Mouse (Mus musculus): ENCODE results near the gene Phb2. TPM values are rescaled to one million over a fixed set of nuclear protein-coding genes. Genes with fewer than 3 reads are reported as not detected.
"Not testable (repeated sequence)": the region's sequence is repeated elsewhere in the genome, so short reads cannot be mapped to it uniquely, and the experiment has no call there.

Gene Phb2
- polyA plus RNA-seq, 1 experiment from 2014 or later = 338 TPM

GRCm38 (mm10) chr6:124678769-124679168 is 33.4 kb upstream of the Phb2 start:
- ATAC-seq (ENCODE audit: low FRiP score) = no peak
- H3K36me3 ChIP-seq (replicated peaks) = no peaks in the 10 kb centered on the region; the same call in 1 of the 2 replicates
- H3K27ac ChIP-seq = no peak overlapping the region
- no peak overlapping the region for H3K4me2 ChIP-seq
- H3K27me3 ChIP-seq = no peaks in the 10 kb centered on the region
- no peak overlapping the region for H3K4me3 ChIP-seq (replicated peaks)
- 97% methylated on average over 7 of the region's 7 CpGs for WGBS
- H3K9me3 ChIP-seq = no peaks in the 10 kb centered on the region
- no peaks in the 10 kb centered on the region for H3K4me1 ChIP-seq
- H3K9ac ChIP-seq = no peak overlapping the region

- Histone ChIP-seq H3K27me3 (no peaks in the 10 kb centered on the region), H3K4me1 (no peaks in the 10 kb centered on the region), H3K36me3 (replicated peaks) (no peaks in the 10 kb centered on the region), H3K9ac (no peak overlapping the region), H3K4me2 (no peak overlapping the region), H3K4me3 (replicated peaks) (no peak overlapping the region), H3K9me3 (no peaks in the 10 kb centered on the region), H3K27ac (no peak overlapping the region)
- 98% methylated on average over 3 of the region's 3 CpGs for WGBS
- ATAC-seq (ENCODE audit: low FRiP score) = no peak
Measured at GRCm38 (mm10) chr6:124679486-124679885, 32.6 kb upstream of the Phb2 start.

GRCm38 (mm10) chr6:124682291-124682690 is 29.8 kb upstream of the Phb2 start:
- not testable (repeated sequence) for ATAC-seq (ENCODE audit: low FRiP score); H3K27ac ChIP-seq; H3K9me3 ChIP-seq; H3K4me1 ChIP-seq; H3K36me3 ChIP-seq (replicated peaks); H3K4me2 ChIP-seq; H3K27me3 ChIP-seq; H3K9ac ChIP-seq; H3K4me3 ChIP-seq (replicated peaks)
- WGBS = 38% methylated on average over 6 of the region's 6 CpGs

GRCm38 (mm10) chr6:124683591-124684417 is 28.3 kb upstream of the Phb2 start:
- ATAC-seq (ENCODE audit: low FRiP score) = no peak
- Histone ChIP-seq H3K4me2 (no peak overlapping the region), H3K4me1 (no peaks in the 10 kb centered on the region; the same call in 1 of the 2 replicates), H3K9ac (no peak overlapping the region), H3K27me3 (no peaks in the 10 kb centered on the region), H3K9me3 (no peaks in the 10 kb centered on the region), H3K27ac (no peak overlapping the region), H3K4me3 (replicated peaks) (no peak overlapping the region), H3K36me3 (replicated peaks) (no peaks in the 10 kb centered on the region)
- WGBS = 92% methylated on average over 14 of the region's 14 CpGs

GRCm38 (mm10) chr6:124685606-124686386 is 26.3 kb upstream of the Phb2 start:
- Histone ChIP-seq H3K4me1 (no peaks in the 10 kb centered on the region; the same call in 1 of the 2 replicates), H3K4me2 (no peak overlapping the region), H3K27ac (no peak overlapping the region), H3K27me3 (no peaks in the 10 kb centered on the region), H3K36me3 (replicated peaks) (no peaks in the 10 kb centered on the region), H3K9me3 (no peaks in the 10 kb centered on the region), H3K4me3 (replicated peaks) (no peak overlapping the region), H3K9ac (no peak overlapping the region)
- ATAC-seq (ENCODE audit: low FRiP score) = no peak
- WGBS = 87% methylated on average over 12 of the region's 12 CpGs

GRCm38 (mm10) chr6:124686644-124687043 is 25.5 kb upstream of the Phb2 start:
- not testable (repeated sequence) for H3K36me3 ChIP-seq (replicated peaks); H3K4me1 ChIP-seq; H3K4me2 ChIP-seq; H3K27ac ChIP-seq; H3K27me3 ChIP-seq; H3K4me3 ChIP-seq (replicated peaks); H3K9me3 ChIP-seq; H3K9ac ChIP-seq; ATAC-seq (ENCODE audit: low FRiP score)
- WGBS = 83% methylated on average over 1 of the region's 1 CpGs

- ATAC-seq (ENCODE audit: low FRiP score) = no peak
- H3K27me3 ChIP-seq = no peaks in the 10 kb centered on the region
- no peaks in the 10 kb centered on the region for H3K36me3 ChIP-seq (replicated peaks)
- no peak overlapping the region for H3K9ac ChIP-seq
- no peak overlapping the region for H3K4me2 ChIP-seq
- no peaks in the 10 kb centered on the region; the same call in 1 of the 2 replicates for H3K4me1 ChIP-seq
- 89% methylated on average over 8 of the region's 8 CpGs for WGBS
- H3K4me3 ChIP-seq (replicated peaks) = no peak overlapping the region
- H3K9me3 ChIP-seq = no peaks in the 10 kb centered on the region
- H3K27ac ChIP-seq = no peak overlapping the region
Measured at GRCm38 (mm10) chr6:124688151-124688758, 23.9 kb upstream of the Phb2 start.

GRCm38 (mm10) chr6:124689011-124689410 is 23.1 kb upstream of the Phb2 start:
- ATAC-seq (ENCODE audit: low FRiP score) = no peak
- no peak overlapping the region for H3K4me2 ChIP-seq
- no peaks in the 10 kb centered on the region for H3K27me3 ChIP-seq
- H3K36me3 ChIP-seq (replicated peaks) = no peaks in the 10 kb centered on the region
- H3K27ac ChIP-seq = no peak overlapping the region
- H3K4me1 ChIP-seq = no peaks in the 10 kb centered on the region; the same call in 1 of the 2 replicates
- no peaks in the 10 kb centered on the region for H3K9me3 ChIP-seq
- no peak overlapping the region for H3K9ac ChIP-seq
- H3K4me3 ChIP-seq (replicated peaks) = no peak overlapping the region
- 95% methylated on average over 3 of the region's 3 CpGs for WGBS

GRCm38 (mm10) chr6:124690517-124690916 is 21.6 kb upstream of the Phb2 start:
- Histone ChIP-seq H3K27me3 (no peaks in the 10 kb centered on the region), H3K4me2 (no peak overlapping the region), H3K9me3 (no peaks in the 10 kb centered on the region), H3K4me3 (replicated peaks) (no peak overlapping the region), H3K36me3 (replicated peaks) (no peaks in the 10 kb centered on the region), H3K4me1 (no peaks in the 10 kb centered on the region; the same call in 1 of the 2 replicates), H3K27ac (no peak overlapping the region), H3K9ac (no peak overlapping the region)
- WGBS = 96% methylated on average over 3 of the region's 3 CpGs
- ATAC-seq (ENCODE audit: low FRiP score) = no peak

GRCm38 (mm10) chr6:124693243-124693981 is 18.7 kb upstream of the Phb2 start:
- WGBS = 82% methylated on average over 15 of the region's 15 CpGs
- H3K27ac ChIP-seq = no peak overlapping the region
- 0 out of 2 replicates have a peak, but pooled peaks cover 4% of the 10 kb centered on the region for H3K4me1 ChIP-seq
- ATAC-seq (ENCODE audit: low FRiP score) = no peak
- no peaks in the 10 kb centered on the region for H3K36me3 ChIP-seq (replicated peaks)
- H3K4me3 ChIP-seq (replicated peaks) = no peak overlapping the region
- no peak overlapping the region for H3K9ac ChIP-seq
- H3K9me3 ChIP-seq = no peaks in the 10 kb centered on the region
- H3K4me2 ChIP-seq = no peak overlapping the region
- H3K27me3 ChIP-seq = no peaks in the 10 kb centered on the region

- Histone ChIP-seq H3K9ac (no peak overlapping the region), H3K4me3 (replicated peaks) (no peak overlapping the region), H3K27ac (no peak overlapping the region), H3K27me3 (no peaks in the 10 kb centered on the region), H3K4me1 (0 out of 2 replicates have a peak, but pooled peaks cover 4% of the 10 kb centered on the region), H3K4me2 (no peak overlapping the region), H3K36me3 (replicated peaks) (peaks cover 6% of the 10 kb centered on the region), H3K9me3 (no peaks in the 10 kb centered on the region)
- ATAC-seq (ENCODE audit: low FRiP score) = no peak; the same call in 1 of the 2 replicates
- WGBS = 86% methylated on average over 15 of the region's 15 CpGs
Measured at GRCm38 (mm10) chr6:124694166-124694955, 17.8 kb upstream of the Phb2 start.

All from forebrain, embryonic 12.5 days (tissue).